Mouse (Mus musculus): ENCODE data around the gene Trp53i13. TPM values are rescaled to one million over a fixed set of nuclear protein-coding genes. Genes with fewer than 3 reads are reported as not detected.

The Trp53i13 gene
- polyA plus RNA-seq, 1 experiment from 2014 or later = 20.5 TPM

- ChIA-PET CTCF (interaction anchor here (1.0 to 1.5 kb wide), 3 partner anchors 14 to 27 kb away, joined by 3 to 5 read pairs (median 4); no protein-coding TSS in a partner anchor), POLR2A (no interaction called here)
- no peak for DNase-seq (ENCODE audit: low read depth, low spot score)
- no peak for ATAC-seq
- in situ Hi-C loops (cut with MboI; ENCODE audit: low pct_unique_long_range_greater_than_20kb) = no loop called here
- TF ChIP-seq CTCF (IDR thresholded peaks at IDR 0.05) = no peak
- no peaks in the 10 kb centered on the region for H3K27me3 ChIP-seq
Observed at GRCm38 (mm10) chr11:77493512-77494343, 22.1 kb downstream of the Trp53i13 start, which contains the start of gene Git1. Git1 (plus strand) TSS chr11:77493562.

- in situ Hi-C loops (cut with MboI; ENCODE audit: low pct_unique_long_range_greater_than_20kb) = no loop called here
- POLR2A ChIA-PET = no interaction called here
- DNase-seq (ENCODE audit: low read depth, low spot score) (no peak), ATAC-seq (peak; percentile 70)
- TF ChIP-seq CTCF (IDR thresholded peaks at IDR 0.05) = no peak
- H3K27me3 ChIP-seq = no peaks in the 10 kb centered on the region
- CTCF ChIA-PET = interaction anchor here (3.4 kb wide), 1 partner anchor 8 kb away, joined by 13 read pairs; no protein-coding TSS in a partner anchor
Observed at GRCm38 (mm10) chr11:77492911-77493332, 22.9 kb downstream of the Trp53i13 start.

GRCm38 (mm10) chr11:77492311-77492871 is 23.4 kb downstream of the Trp53i13 start:
- in situ Hi-C loops (cut with MboI; ENCODE audit: low pct_unique_long_range_greater_than_20kb) = no loop called here
- ATAC-seq = no peak
- POLR2A ChIA-PET = interaction anchor here (0.7 kb wide), 1 partner anchor 8 kb away, joined by 3 read pairs; no protein-coding TSS in a partner anchor

GRCm38 (mm10) chr11:77491502-77492291 is 24.1 kb downstream of the Trp53i13 start:
- in situ Hi-C loops (cut with MboI; ENCODE audit: low pct_unique_long_range_greater_than_20kb) = no loop called here
- CTCF ChIA-PET = interaction anchor here (0.7 to 3.4 kb wide), 11 partner anchors 8 to 135 kb away, joined by 3 to 13 read pairs (median 4); no protein-coding TSS in a partner anchor
- ATAC-seq (peak; percentile 33), DNase-seq (ENCODE audit: low read depth, low spot score) (no peak)
- H3K27me3 ChIP-seq = no peaks in the 10 kb centered on the region
- POLR2A ChIA-PET = interaction anchor here (0.7 to 2.1 kb wide), 6 partner anchors 9 to 60 kb away, joined by 3 to 7 read pairs (median 4); no protein-coding TSS in a partner anchor
- TF ChIP-seq CTCF (IDR thresholded peaks at IDR 0.05) = no peak

More at GRCm38 (mm10) chr11:77492311-77492871, 23.4 kb downstream of the Trp53i13 start:
- no peak for DNase-seq (ENCODE audit: low read depth, low spot score)
- no peaks in the 10 kb centered on the region for H3K27me3 ChIP-seq
- CTCF ChIA-PET = interaction anchor here (1.0 to 3.4 kb wide), 6 partner anchors 9 to 135 kb away, joined by 3 to 13 read pairs (median 4); no protein-coding TSS in a partner anchor
- no peak for TF ChIP-seq CTCF (IDR thresholded peaks at IDR 0.05)

- H3K27me3 ChIP-seq = no peaks in the 10 kb centered on the region
- DNase-seq (ENCODE audit: low read depth, low spot score) (no peak), ATAC-seq (peak; percentile 24)
- TF ChIP-seq CTCF (IDR thresholded peaks at IDR 0.05) = no peak
- in situ Hi-C loops (cut with MboI; ENCODE audit: low pct_unique_long_range_greater_than_20kb) = no loop called here
- ChIA-PET CTCF (interaction anchor here (0.7 to 3.4 kb wide), 11 partner anchors 9 to 136 kb away, joined by 3 to 13 read pairs (median 4); no protein-coding TSS in a partner anchor), POLR2A (interaction anchor here (0.9 to 2.1 kb wide), 5 partner anchors 10 to 61 kb away, joined by 3 to 7 read pairs (median 4); no protein-coding TSS in a partner anchor)
Observed at GRCm38 (mm10) chr11:77491123-77491501, 24.7 kb downstream of the Trp53i13 start.

- no peak for DNase-seq (ENCODE audit: low read depth, low spot score)
- in situ Hi-C loops (cut with MboI; ENCODE audit: low pct_unique_long_range_greater_than_20kb) = no loop called here
- TF ChIP-seq CTCF (IDR thresholded peaks at IDR 0.05) = no peak
- CTCF ChIA-PET = interaction anchor here (0.8 to 3.4 kb wide), 6 partner anchors 11 to 137 kb away, joined by 3 to 13 read pairs (median 7); no protein-coding TSS in a partner anchor
- H3K27me3 ChIP-seq = no peaks in the 10 kb centered on the region
- POLR2A ChIA-PET = interaction anchor here (1.0 to 2.1 kb wide), 5 partner anchors 11 to 140 kb away, joined by 3 to 7 read pairs (median 4); no protein-coding TSS in a partner anchor
- ATAC-seq = no peak
Observed at GRCm38 (mm10) chr11:77490451-77490850, 25.3 kb downstream of the Trp53i13 start.

- in situ Hi-C loops (cut with MboI; ENCODE audit: low pct_unique_long_range_greater_than_20kb) = no loop called here
- DNase-seq (ENCODE audit: low read depth, low spot score) (no peak), ATAC-seq (peak; percentile 9)
- ChIA-PET CTCF (interaction anchor here (0.8 to 3.4 kb wide), 2 partner anchors 12 to 33 kb away, joined by 3 to 13 read pairs; no protein-coding TSS in a partner anchor), POLR2A (interaction anchor here (0.6 to 2.1 kb wide), 3 partner anchors 19 to 349 kb away, joined by 3 to 7 read pairs (median 5); no protein-coding TSS in a partner anchor)
- no peaks in the 10 kb centered on the region for H3K27me3 ChIP-seq
- TF ChIP-seq CTCF (IDR thresholded peaks at IDR 0.05) = no peak
Observed at GRCm38 (mm10) chr11:77489591-77490235, 26.1 kb downstream of the Trp53i13 start, which contains the start of gene Ankrd13b. Ankrd13b (minus strand) TSS chr11:77489678.

GRCm38 (mm10) chr11:77488771-77489581 is 26.8 kb downstream of the Trp53i13 start:
- no peaks in the 10 kb centered on the region for H3K27me3 ChIP-seq
- DNase-seq (ENCODE audit: low read depth, low spot score) (no peak), ATAC-seq (no peak)
- POLR2A ChIA-PET = interaction anchor here (0.6 to 1.0 kb wide), 2 partner anchors 141 to 1756 kb away, joined by 5 read pairs; partner anchors contain the start of gene Ywhae
- CTCF ChIA-PET = interaction anchor here (1.4 to 3.4 kb wide), 2 partner anchors 12 to 140 kb away, joined by 3 to 13 read pairs; no protein-coding TSS in a partner anchor
- no peak for TF ChIP-seq CTCF (IDR thresholded peaks at IDR 0.05)
- in situ Hi-C loops (cut with MboI; ENCODE audit: low pct_unique_long_range_greater_than_20kb) = no loop called here
